Comparison of ENCODE assay signal across 32 mouse cellular contexts in the genomic region with DNA sequence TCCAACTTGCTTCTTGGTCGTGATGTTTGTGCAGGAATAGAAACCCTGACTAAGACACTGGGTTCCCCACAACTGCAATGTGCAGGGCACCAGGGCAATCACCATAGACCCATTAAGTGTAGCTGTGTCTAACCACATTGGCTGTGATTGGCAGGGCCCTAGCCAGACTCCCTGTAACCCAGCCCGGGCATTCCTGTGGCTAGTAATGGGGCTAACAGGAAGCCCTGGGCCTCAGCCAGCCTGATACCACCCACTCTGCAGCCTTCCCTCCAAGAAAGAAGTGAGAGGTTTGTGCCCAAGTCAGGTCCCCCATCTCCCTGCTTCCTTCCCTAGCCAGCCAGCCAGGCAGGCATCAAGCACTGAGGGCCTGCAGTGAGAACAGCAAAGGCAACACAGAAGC. TPM values are rescaled to one million over a fixed set of nuclear protein-coding genes. Genes with fewer than 3 reads are reported as not detected.
DNase-seq lines count a peak whose midpoint lies in the region; ATAC-seq and TF ChIP-seq lines count a peak whose summit lies in the region.
"Had no signal": no experiment of that assay in that cellular context is flagged by ENCODE, and none has a peak within 500 bp of the region (broad histone marks: within the 10 kb centered on the region; RNA-seq: fewer than 3 reads in every experiment).

No protein-coding gene starts in this region.

- TF ChIP-seq CTCF in Patski (IDR thresholded peaks at IDR 0.05): no peak

- WGBS in forebrain, embryonic 11.5 days: 83% methylated on average over 2 of the region's 2 CpGs

- no peak overlapping the region for H3K9ac ChIP-seq in forebrain, embryonic 11.5 days (ENCODE audit: low read length)
- H3K9ac ChIP-seq: forebrain, postnatal 0 days; heart, embryonic 15.5 days; hindbrain, embryonic 12.5 days; intestine, embryonic 15.5 days; limb, embryonic 13.5 days; liver, embryonic 12.5 days; liver, postnatal 0 days; stomach, embryonic 15.5 days had no signal

- H3K4me2 ChIP-seq in forebrain, embryonic 11.5 days (ENCODE audit: low read depth, low read length, severe bottlenecking): no peak overlapping the region
- H3K4me2 ChIP-seq: heart, embryonic 15.5 days; hindbrain, embryonic 12.5 days; intestine, embryonic 15.5 days; limb, embryonic 13.5 days; liver, embryonic 12.5 days; stomach, embryonic 15.5 days had no signal

- no peaks in the 10 kb centered on the region for H3K27me3 ChIP-seq in Patski
- H3K27me3 ChIP-seq in forebrain, embryonic 11.5 days (ENCODE audit: control insufficient read depth, insufficient read depth, low read length): no peaks in the 10 kb centered on the region
- H3K27me3 ChIP-seq: intestine, embryonic 15.5 days had no signal

- H3K4me3 ChIP-seq in forebrain, embryonic 11.5 days (ENCODE audit: low read depth, low read length): no peak overlapping the region
- H3K4me3 ChIP-seq: forebrain, embryonic 10.5 days; heart, embryonic 10.5 days; heart, embryonic 15.5 days; hindbrain, embryonic 12.5 days; intestine, embryonic 15.5 days; limb, embryonic 13.5 days; liver, embryonic 12.5 days; stomach, embryonic 15.5 days had no signal

- peak; percentile 60 for DNase-seq in 3134 (ENCODE audit: extremely low read depth, insufficient read length, low spot score)
- DNase-seq in 3T3-L1 (ENCODE audit: low read depth, low spot score): peak; percentile 95
- no peak for DNase-seq in Patski (ENCODE audit: low read depth, low spot score)
- DNase-seq in fibroblast of lung, adult 2 months (ENCODE audit: low read depth): peak; percentile 58
- DNase-seq in thymus, postnatal 25 days: no peak
- DNase-seq in forebrain, embryonic 11.5 days (ENCODE audit: low spot score): no peak
- no peak for DNase-seq in ovary, postnatal 10 days (ENCODE audit: low spot score)
- DNase-seq: adrenal gland, postnatal 25 days; cerebellum, adult 18-20 months; cerebellum, postnatal 10 days; forebrain, postnatal 0 days; gastrocnemius, postnatal 14 days; heart, adult 11 months; kidney, postnatal 14 days; layer of hippocampus, adult 9-11 months; liver, postnatal 0 days; midbrain, embryonic 14.5 days had no signal

- H3K9me3 ChIP-seq in forebrain, embryonic 11.5 days (ENCODE audit: control insufficient read depth, low read length): no peaks in the 10 kb centered on the region
- H3K9me3 ChIP-seq: forebrain, embryonic 10.5 days; heart, embryonic 10.5 days; heart, embryonic 15.5 days; hindbrain, embryonic 12.5 days; intestine, embryonic 15.5 days; limb, embryonic 13.5 days; liver, embryonic 12.5 days; stomach, embryonic 15.5 days had no signal

- POLR2A ChIA-PET in Patski (lab: Charles Lee): interaction anchor here (0.6 to 1.0 kb wide), 2 partner anchors 12 to 90 kb away, joined by 3 read pairs; no protein-coding TSS in a partner anchor

- peak; percentile 44 for ATAC-seq in Patski
- ATAC-seq in CD4-positive, CD25-positive, alpha-beta regulatory T cell, adult 4 months: no peak
- no peak for ATAC-seq in forebrain, embryonic 11.5 days (replicated peaks; ENCODE audit: low FRiP score)
- ATAC-seq: forebrain, postnatal 0 days; hindbrain, postnatal 0 days; intestine, embryonic 15.5 days; liver, embryonic 12.5 days; liver, postnatal 0 days had no signal

- in situ Hi-C loops in Patski (cut with MboI; ENCODE audit: low pct_unique_long_range_greater_than_20kb): no loop called here

- 0 out of 2 replicates have a peak, but pooled peaks cover 2% of the 10 kb centered on the region for H3K4me1 ChIP-seq in forebrain, embryonic 11.5 days (replicated peaks; ENCODE audit: control insufficient read depth, insufficient read depth, low read length)

- no peak overlapping the region for H3K27ac ChIP-seq in forebrain, embryonic 11.5 days (ENCODE audit: low read depth, low read length)
- H3K27ac ChIP-seq: forebrain, embryonic 10.5 days; heart, embryonic 10.5 days; heart, embryonic 15.5 days; hindbrain, embryonic 12.5 days; hindbrain, postnatal 0 days; intestine, embryonic 15.5 days; limb, embryonic 13.5 days; liver, embryonic 12.5 days; stomach, embryonic 15.5 days had no signal

- no peaks in the 10 kb centered on the region for H3K36me3 ChIP-seq in forebrain, embryonic 11.5 days (ENCODE audit: control insufficient read depth, insufficient read depth, low read length)
- H3K36me3 ChIP-seq: forebrain, embryonic 10.5 days; heart, embryonic 10.5 days; heart, embryonic 15.5 days; hindbrain, embryonic 12.5 days; intestine, embryonic 15.5 days; limb, embryonic 13.5 days; liver, embryonic 12.5 days; stomach, embryonic 15.5 days had no signal

- CTCF ChIA-PET in Patski (lab: Charles Lee): no interaction called here

RNA-seq across cellular contexts. Expression of a gene that starts 4.9 kb away (rescaled TPM):
- 31.6 TPM for polyA plus RNA-seq in Patski (2021)
- 1 to 10 TPM in 1 of 2 experiments, under 1 TPM in 1; 0.48 to 1.7 TPM for polyA plus RNA-seq in CD4-positive, CD25-positive, alpha-beta regulatory T cell, adult 4 months (2017; shearing (Covaris generic))
- 11.5 and 13.7 TPM in 2 replicates for polyA plus RNA-seq in forebrain, embryonic 11.5 days (2014; fragmentation: Nextera tagmentation; extraction: Ambion mirVana)

RNA-seq across cellular contexts. Expression of a gene that starts 19.5 kb away (rescaled TPM):
- polyA plus RNA-seq in Patski (2021): 0.33 TPM
- not detected for polyA plus RNA-seq in CD4-positive, CD25-positive, alpha-beta regulatory T cell, adult 4 months (2017; shearing (Covaris generic))
- polyA plus RNA-seq in forebrain, embryonic 11.5 days (2014; fragmentation: Nextera tagmentation; extraction: Ambion mirVana): 0.67 and 0.90 TPM in 2 replicates

RNA-seq across cellular contexts. Expression of a gene that starts 46.2 kb away (rescaled TPM):
- polyA plus RNA-seq in Patski (2021): not detected
- polyA plus RNA-seq in CD4-positive, CD25-positive, alpha-beta regulatory T cell, adult 4 months (2017; shearing (Covaris generic)): not detected
- not detected in 2 replicates for polyA plus RNA-seq in forebrain, embryonic 11.5 days (2014; fragmentation: Nextera tagmentation; extraction: Ambion mirVana)
- polyA plus RNA-seq: brain, embryonic 14.5 days; cortical plate, adult 2 months; forebrain, embryonic 10.5 days; forebrain, postnatal 0 days; heart, embryonic 10.5 days; heart, embryonic 15.5 days; hindbrain, embryonic 12.5 days; hindbrain, postnatal 0 days; intestine, embryonic 15.5 days; kidney, embryonic 14.5 days; limb, embryonic 13.5 days; liver, embryonic 12.5 days; liver, postnatal 0 days; neural tube, embryonic 11.5 days; stomach, embryonic 15.5 days; urinary bladder, adult 2 months had no signal

RNA-seq across cellular contexts. Expression of a gene that starts 59.7 kb away (rescaled TPM):
- not detected for polyA plus RNA-seq in Patski (2021)
- under 1 TPM in 1 of 2 experiments, not detected in 1; 0.18 TPM for polyA plus RNA-seq in CD4-positive, CD25-positive, alpha-beta regulatory T cell, adult 4 months (2017; shearing (Covaris generic))
- 0.39 and 0.41 TPM in 2 replicates for polyA plus RNA-seq in forebrain, embryonic 11.5 days (2014; fragmentation: Nextera tagmentation; extraction: Ambion mirVana)
- polyA plus RNA-seq: liver, postnatal 0 days had no signal

Comparison
In these comparisons a context has a peak if more than half of its experiments do, and no peak if none do; other contexts are left out.
1. DNase-seq: peak in 3134 (single experiment), 3T3-L1 (single experiment) and fibroblast of lung, adult 2 months (single experiment); none in Patski (single experiment), thymus, postnatal 25 days (single experiment), forebrain, embryonic 11.5 days (single experiment) and ovary, postnatal 10 days (single experiment).